9 mouse cellular contexts compared by ENCODE assay signal in genomic region chr1:88258881-88259642, GRCm38 (mm10). TPM values are rescaled to one million over a fixed set of nuclear protein-coding genes. Genes with fewer than 3 reads are reported as not detected.
DNase-seq lines count a peak whose midpoint lies in the region; ATAC-seq and TF ChIP-seq lines count a peak whose summit lies in the region.
"Had no signal": no experiment of that assay in that cellular context is flagged by ENCODE, and none has a peak within 500 bp of the region (broad histone marks: within the 10 kb centered on the region; RNA-seq: fewer than 3 reads in every experiment).

No protein-coding gene starts in this region.

- DNase-seq in ES-E14 (ENCODE audit: low read depth, low spot score): no peak
- peak; percentile 79 for DNase-seq in embryonic facial prominence, embryonic 14.5 days (ENCODE audit: low spot score)
- peak; percentile 68 for DNase-seq in limb, embryonic 10.5 days (ENCODE audit: low spot score)
- DNase-seq in urinary bladder, postnatal 14 days (ENCODE audit: low spot score): peak; percentile 78
- DNase-seq in gastrocnemius, postnatal 14 days: no peak
- DNase-seq in left cerebral cortex, adult 18-20 months (ENCODE audit: low spot score in 2 of 2): no peak

- WGBS in intestine, embryonic 15.5 days: 71% methylated on average over 8 of the region's 8 CpGs
- WGBS in intestine, postnatal 0 days: 75% methylated on average over 8 of the region's 8 CpGs
- 73% methylated on average over 8 of the region's 8 CpGs for WGBS in embryonic facial prominence, embryonic 14.5 days
- 80% methylated on average over 8 of the region's 8 CpGs for WGBS in limb, embryonic 10.5 days

- in situ Hi-C loops in ES-E14 (cut with MboI; ENCODE audit: low sequenced_read_pairs in 2 of 2, unreplicated experiment in 2 of 2): no loop called here

- H3K4me2 ChIP-seq in intestine, embryonic 15.5 days (replicated peaks): no peak overlapping the region
- H3K4me2 ChIP-seq in intestine, postnatal 0 days (replicated peaks; ENCODE audit: low read depth): no peak overlapping the region
- H3K4me2 ChIP-seq in embryonic facial prominence, embryonic 14.5 days (ENCODE audit: low read depth, low read length): no peak overlapping the region

- H3K9me3 ChIP-seq in intestine, embryonic 15.5 days: 0 out of 2 replicates have a peak, but pooled peaks cover 9% of the 10 kb centered on the region
- H3K9me3 ChIP-seq in intestine, postnatal 0 days (ENCODE audit: control insufficient read depth): no peaks in the 10 kb centered on the region
- no peaks in the 10 kb centered on the region for H3K9me3 ChIP-seq in ES-E14 (ENCODE audit: control insufficient read depth, insufficient read depth, low read depth, low read length)
- H3K9me3 ChIP-seq in embryonic facial prominence, embryonic 14.5 days (ENCODE audit: control insufficient read depth, low read length): peaks cover 27% of the 10 kb centered on the region
- H3K9me3 ChIP-seq in limb, embryonic 10.5 days (replicated peaks): peaks cover 68% of the 10 kb centered on the region

- H3K36me3 ChIP-seq in intestine, embryonic 15.5 days: peaks cover 40% of the 10 kb centered on the region
- peaks cover 48% of the 10 kb centered on the region for H3K36me3 ChIP-seq in intestine, postnatal 0 days (ENCODE audit: control insufficient read depth, insufficient read depth)
- H3K36me3 ChIP-seq in ES-E14 (ENCODE audit: control insufficient read depth, insufficient read depth, low read length, poor library complexity, severe bottlenecking): peaks cover 19% of the 10 kb centered on the region
- H3K36me3 ChIP-seq in embryonic facial prominence, embryonic 14.5 days (ENCODE audit: control insufficient read depth, insufficient read depth, low read length): peaks cover 48% of the 10 kb centered on the region
- H3K36me3 ChIP-seq in limb, embryonic 10.5 days: peaks cover 47% of the 10 kb centered on the region

- intact Hi-C loops in gastrocnemius, postnatal 14 days (cut with DNase I; ENCODE audit: low total_unique reads): no loop called here

- no peak overlapping the region for H3K27ac ChIP-seq in intestine, embryonic 15.5 days
- no peak overlapping the region for H3K27ac ChIP-seq in intestine, postnatal 0 days (ENCODE audit: low read depth, low read length)
- no peak overlapping the region for H3K27ac ChIP-seq in ES-E14 (ENCODE audit: insufficient read depth, low read depth, low read length, poor library complexity, severe bottlenecking)
- H3K27ac ChIP-seq in embryonic facial prominence, embryonic 14.5 days (replicated peaks; ENCODE audit: low read depth, low read length): no peak overlapping the region
- no peak overlapping the region for H3K27ac ChIP-seq in limb, embryonic 10.5 days

- peaks cover 15% of the 10 kb centered on the region; the same call in 1 of the 2 replicates for H3K4me1 ChIP-seq in intestine, embryonic 15.5 days (replicated peaks)
- peaks cover 8% of the 10 kb centered on the region for H3K4me1 ChIP-seq in intestine, postnatal 0 days (replicated peaks; ENCODE audit: control insufficient read depth, insufficient read depth, low read length)
- peaks cover 3 to 4% of the 10 kb centered on the region in 2 experiments; a peak in 2 of 4 replicates for H3K4me1 ChIP-seq in ES-E14 (ENCODE audit: control insufficient read depth in 2 of 2, insufficient read depth in 2 of 2, low read length in 2 of 2, poor library complexity in 1 of 2)
- H3K4me1 ChIP-seq in embryonic facial prominence, embryonic 14.5 days (ENCODE audit: control insufficient read depth, insufficient read depth, low read length): no peaks in the 10 kb centered on the region
- no peaks in the 10 kb centered on the region for H3K4me1 ChIP-seq in limb, embryonic 10.5 days

- H3K4me3 ChIP-seq in intestine, embryonic 15.5 days (replicated peaks): no peak overlapping the region
- no peak overlapping the region for H3K4me3 ChIP-seq in intestine, postnatal 0 days (ENCODE audit: low read depth, low read length)
- no peak overlapping the region for H3K4me3 ChIP-seq in ES-E14 (ENCODE audit: insufficient read depth in 1 of 2, low read depth in 1 of 2, low read length in 2 of 2, poor library complexity in 1 of 2, severe bottlenecking in 1 of 2)
- no peak overlapping the region for H3K4me3 ChIP-seq in embryonic facial prominence, embryonic 14.5 days (ENCODE audit: low read depth, low read length)
- H3K4me3 ChIP-seq in limb, embryonic 10.5 days: no peak overlapping the region

- no peaks in the 10 kb centered on the region for H3K27me3 ChIP-seq in intestine, embryonic 15.5 days (replicated peaks)
- no peaks in the 10 kb centered on the region for H3K27me3 ChIP-seq in intestine, postnatal 0 days (replicated peaks; ENCODE audit: control insufficient read depth, insufficient read depth, low read length)
- no peaks in the 10 kb centered on the region for H3K27me3 ChIP-seq in embryonic facial prominence, embryonic 14.5 days (replicated peaks; ENCODE audit: control insufficient read depth, insufficient read depth, low read length)
- H3K27me3 ChIP-seq in limb, embryonic 10.5 days (ENCODE audit: low read depth, poor library complexity, severe bottlenecking): no peaks in the 10 kb centered on the region

- H3K9ac ChIP-seq in intestine, embryonic 15.5 days: no peak overlapping the region
- no peak overlapping the region for H3K9ac ChIP-seq in intestine, postnatal 0 days (ENCODE audit: low read depth, low read length)
- no peak overlapping the region for H3K9ac ChIP-seq in ES-E14 (ENCODE audit: insufficient read depth, low read depth, low read length, poor library complexity, severe bottlenecking)
- H3K9ac ChIP-seq in embryonic facial prominence, embryonic 14.5 days (ENCODE audit: low read depth, low read length): no peak overlapping the region; the same call in 1 of the 2 replicates

- peak; percentile 4; the same call in 1 of the 2 replicates for ATAC-seq in intestine, embryonic 15.5 days
- no peak for ATAC-seq in intestine, postnatal 0 days
- ATAC-seq in embryonic facial prominence, embryonic 14.5 days (ENCODE audit: low read depth): no peak

- no peak for TF ChIP-seq CTCF in intestine, postnatal 0 days (IDR thresholded peaks at IDR 0.05; ENCODE audit: low read depth)

TF ChIP-seq in ES-E14, 5 proteins besides CTCF, POLR2A, EP300 and RAD21:
- TF ChIP-seq CHD2 (IDR thresholded peaks at IDR 0.05; ENCODE audit: low read depth, low read length) (no peak), ZNF384 (IDR thresholded peaks at IDR 0.05; ENCODE audit: low read depth, low read length) (peak; percentile 96)

RNA-seq across cellular contexts. Expression of gene Hjurp, which starts 18.4 kb away (rescaled TPM):
- 158 and 160 TPM in 2 replicates for polyA plus RNA-seq in intestine, embryonic 15.5 days (2015; fragmentation: Nextera tagmentation; extraction: Ambion mirVana)
- 29.1 and 30.8 TPM in 2 replicates for polyA plus RNA-seq in intestine, postnatal 0 days (2015; fragmentation: Nextera tagmentation; extraction: Ambion mirVana)
- total RNA-seq in ES-E14 (2012; rRNA removed): 168 and 205 TPM in 2 replicates
- 110 and 137 TPM in 2 replicates for polyA plus RNA-seq in embryonic facial prominence, embryonic 14.5 days (2014; fragmentation: Nextera tagmentation; extraction: Ambion mirVana)
- polyA plus RNA-seq in limb, embryonic 10.5 days (2016; fragmentation: Nextera tagmentation; extraction: Ambion mirVana): 206 and 245 TPM in 2 replicates
- 10 to 100 TPM; 16.8 to 17.1 TPM for total RNA-seq in gastrocnemius, postnatal 14 days (2021)
- 10 to 100 TPM; 46.6 to 48.6 TPM for total RNA-seq in left cerebral cortex, adult 18-20 months (2021)

RNA-seq across cellular contexts. Expression of gene Trpm8, which starts 18.4 kb away (rescaled TPM):
- not detected in 2 replicates for polyA plus RNA-seq in intestine, embryonic 15.5 days (2015; fragmentation: Nextera tagmentation; extraction: Ambion mirVana)
- polyA plus RNA-seq in intestine, postnatal 0 days (2015; fragmentation: Nextera tagmentation; extraction: Ambion mirVana): not detected in 2 replicates
- 0.04 TPM in 1 of 2 replicates, not detected in the other for total RNA-seq in ES-E14 (2012; rRNA removed)
- 0.07 TPM in 1 of 2 replicates, not detected in the other for polyA plus RNA-seq in embryonic facial prominence, embryonic 14.5 days (2014; fragmentation: Nextera tagmentation; extraction: Ambion mirVana)
- polyA plus RNA-seq in limb, embryonic 10.5 days (2016; fragmentation: Nextera tagmentation; extraction: Ambion mirVana): not detected in 2 replicates
- not detected for total RNA-seq in gastrocnemius, postnatal 14 days (2021)
- total RNA-seq in left cerebral cortex, adult 18-20 months (2021): under 1 TPM; 0.26 to 0.30 TPM
- polyA plus RNA-seq: limb, embryonic 11.5 days had no signal

RNA-seq across cellular contexts. Expression of gene Mroh2a, which starts 32.3 kb away (rescaled TPM):
- 0.88 and 1.0 TPM in 2 replicates for polyA plus RNA-seq in intestine, embryonic 15.5 days (2015; fragmentation: Nextera tagmentation; extraction: Ambion mirVana)
- 0.29 and 0.94 TPM in 2 replicates for polyA plus RNA-seq in intestine, postnatal 0 days (2015; fragmentation: Nextera tagmentation; extraction: Ambion mirVana)
- 0.42 and 0.76 TPM in 2 replicates for total RNA-seq in ES-E14 (2012; rRNA removed)
- 1.7 and 2.2 TPM in 2 replicates for polyA plus RNA-seq in embryonic facial prominence, embryonic 14.5 days (2014; fragmentation: Nextera tagmentation; extraction: Ambion mirVana)
- polyA plus RNA-seq in limb, embryonic 10.5 days (2016; fragmentation: Nextera tagmentation; extraction: Ambion mirVana): 1.2 and 1.3 TPM in 2 replicates
- not detected for total RNA-seq in gastrocnemius, postnatal 14 days (2021)
- under 1 TPM in 1 of 2 experiments, not detected in 1; 0.58 TPM for total RNA-seq in left cerebral cortex, adult 18-20 months (2021)

RNA-seq across cellular contexts. Expression of gene Ugt1a1, which starts 47.3 kb away (rescaled TPM):
- 29.2 and 30.1 TPM in 2 replicates for polyA plus RNA-seq in intestine, embryonic 15.5 days (2015; fragmentation: Nextera tagmentation; extraction: Ambion mirVana)
- 80.7 and 84.0 TPM in 2 replicates for polyA plus RNA-seq in intestine, postnatal 0 days (2015; fragmentation: Nextera tagmentation; extraction: Ambion mirVana)
- total RNA-seq in ES-E14 (2012; rRNA removed): not detected in 2 replicates
- 0.93 and 1.6 TPM in 2 replicates for polyA plus RNA-seq in embryonic facial prominence, embryonic 14.5 days (2014; fragmentation: Nextera tagmentation; extraction: Ambion mirVana)
- polyA plus RNA-seq in limb, embryonic 10.5 days (2016; fragmentation: Nextera tagmentation; extraction: Ambion mirVana): 0.13 TPM in 1 of 2 replicates, not detected in the other
- total RNA-seq in gastrocnemius, postnatal 14 days (2021): under 1 TPM in 1 of 2 experiments, not detected in 1; 0.12 TPM
- not detected for total RNA-seq in left cerebral cortex, adult 18-20 months (2021)
- polyA plus RNA-seq: limb, embryonic 11.5 days had no signal

RNA-seq across cellular contexts. Expression of gene Dnajb3, which starts 53.5 kb away (rescaled TPM):
- 6.1 and 8.3 TPM in 2 replicates for polyA plus RNA-seq in intestine, embryonic 15.5 days (2015; fragmentation: Nextera tagmentation; extraction: Ambion mirVana)
- 11.5 and 13.7 TPM in 2 replicates for polyA plus RNA-seq in intestine, postnatal 0 days (2015; fragmentation: Nextera tagmentation; extraction: Ambion mirVana)
- 1.7 and 1.8 TPM in 2 replicates for total RNA-seq in ES-E14 (2012; rRNA removed)
- polyA plus RNA-seq in embryonic facial prominence, embryonic 14.5 days (2014; fragmentation: Nextera tagmentation; extraction: Ambion mirVana): 8.7 and 11.9 TPM in 2 replicates
- polyA plus RNA-seq in limb, embryonic 10.5 days (2016; fragmentation: Nextera tagmentation; extraction: Ambion mirVana): 8.9 and 10.4 TPM in 2 replicates
- total RNA-seq in gastrocnemius, postnatal 14 days (2021): under 1 TPM; 0.22 to 0.39 TPM
- total RNA-seq in left cerebral cortex, adult 18-20 months (2021): 1 to 10 TPM; 1.2 TPM

Comparison
In these comparisons a context has a peak if more than half of its experiments do, and no peak if none do; other contexts are left out.
1. DNase-seq: peak in embryonic facial prominence, embryonic 14.5 days (single experiment), limb, embryonic 10.5 days (single experiment) and urinary bladder, postnatal 14 days (single experiment); none in ES-E14 (single experiment), gastrocnemius, postnatal 14 days (single experiment) and left cerebral cortex, adult 18-20 months (0 of 2).